Mouse (Mus musculus) heart, embryonic 14.5 days (tissue): ENCODE data around the gene Tfeb. TPM values are rescaled to one million over a fixed set of nuclear protein-coding genes. Genes with fewer than 3 reads are reported as not detected.

Experiments used
- ATAC-seq: fragments of 200-750 bp; cut with Nextera tagmentation; 2 replicates; pipeline ENCODE4 v1.8.0; 2017; ENCODE audit warnings: low read depth, moderate TSS enrichment; ENCODE audit not compliant: insufficient number of reproducible peaks, insufficient read depth, low FRiP score
- H3K27ac ChIP-seq, 2 experiments: fragments of 200-500 bp in 1 of 2; fragments of 300-500 bp in 1 of 2; sonication (generic) in 1 of 2; replicated peaks in 1 of 2; 2 replicates each; pipeline ENCODE4 v1.5.1; 2012 to 2014; ENCODE audit warnings: low read depth in 2 of 2, low read length in 2 of 2, control low read depth in 1 of 2, mild to moderate bottlenecking in 1 of 2, mixed read lengths in 1 of 2; ENCODE audit not compliant: control insufficient read depth in 1 of 2, insufficient read depth in 1 of 2
- H3K27me3 ChIP-seq: fragments of 300-500 bp; sonication (generic); 2 replicates; pipeline ENCODE4 v1.6.1; 2014; ENCODE audit warnings: mild to moderate bottlenecking, low read length, control low read depth; ENCODE audit not compliant: control insufficient read depth, insufficient read depth
- H3K36me3 ChIP-seq: fragments of 300-500 bp; sonication (generic); 2 replicates; pipeline ENCODE4 v1.6.1; 2014; ENCODE audit warnings: mild to moderate bottlenecking, control low read depth, low read length, mixed read lengths; ENCODE audit not compliant: control insufficient read depth, insufficient read depth
- H3K4me1 ChIP-seq, 2 experiments: fragments of 200-500 bp in 1 of 2; fragments of 300-500 bp in 1 of 2; sonication (generic) in 1 of 2; 2 replicates each; pipeline ENCODE4 v1.6.1; 2012 to 2014; ENCODE audit warnings: low read length in 2 of 2, control low read depth in 1 of 2, mixed read lengths in 1 of 2; ENCODE audit not compliant: control insufficient read depth in 2 of 2, insufficient read depth in 2 of 2
- H3K4me2 ChIP-seq: fragments of 300-500 bp; sonication (generic); 2 replicates; pipeline ENCODE4 v1.6.1; 2014; ENCODE audit warnings: mild to moderate bottlenecking, low read length
- H3K4me3 ChIP-seq, 2 experiments: fragments of 200-500 bp in 1 of 2; fragments of 300-500 bp in 1 of 2; sonication (generic) in 1 of 2; 2 replicates each; pipeline ENCODE4 v1.5.1; 2012 to 2014; ENCODE audit warnings: low read length in 2 of 2, mild to moderate bottlenecking in 2 of 2, control low read depth in 1 of 2, low read depth in 1 of 2, moderate library complexity in 1 of 2; ENCODE audit not compliant: control insufficient read depth in 1 of 2, insufficient read depth in 1 of 2
- H3K9ac ChIP-seq: fragments of 300-500 bp; sonication (generic); 2 replicates; pipeline ENCODE4 v1.6.1; 2014; ENCODE audit warnings: mild to moderate bottlenecking, low read length
- H3K9me3 ChIP-seq: fragments of 300-500 bp; sonication (generic); 2 replicates; pipeline ENCODE4 v1.6.1; 2016; ENCODE audit warnings: low read length, control low read depth; ENCODE audit not compliant: control insufficient read depth
- WGBS: fragments of 180-500 bp; shearing (Covaris S2); extraction: QIAGEN DNeasy Blood & Tissue Kit; methylation state at CpG from one replicate; pipeline ENCODE4 v1.1.7; 2014; 5-methylcytosine and 5-hydroxymethylcytosine counted together
- polyA plus RNA-seq: library from polyadenylated mRNA; unstranded; fragments of >200 nt; fragmentation: Nextera tagmentation; extraction: Ambion mirVana; gene quantifications from 2 replicates; pipeline ENCODE4 v1.2.1, GENCODE M21; 2014

Gene Tfeb
- polyA plus RNA-seq: 17.8 and 21.2 TPM in 2 replicates

DNA sequence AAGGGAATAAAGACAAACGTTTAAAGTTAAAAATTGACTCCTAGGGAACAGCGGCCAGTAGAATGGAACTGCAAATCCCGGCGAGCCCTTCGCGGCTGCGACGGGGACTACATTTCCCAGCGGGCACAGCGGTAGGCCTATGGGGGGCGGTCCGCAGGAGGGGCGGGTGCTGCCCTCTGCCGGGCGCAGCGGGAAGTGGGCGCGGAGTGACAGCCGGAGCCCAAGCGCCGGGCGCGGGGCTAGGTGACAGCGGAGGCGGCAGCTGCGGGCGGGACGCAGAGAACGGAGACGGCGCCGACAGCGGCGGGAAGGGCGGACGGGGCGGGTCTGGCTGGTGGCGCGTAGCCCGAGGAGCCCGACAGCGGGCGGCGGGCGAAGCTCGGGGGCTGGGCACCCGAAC, at the start of gene Tfeb:
Gene Tfeb, plus strand, starts transcription at position 175 of the 400 bp plus-strand sequence.
- H3K9me3 ChIP-seq: no peaks in the 10 kb centered on the region
- 0 out of 2 replicates have a peak, but pooled peaks cover 5% of the 10 kb centered on the region for H3K36me3 ChIP-seq
- H3K27me3 ChIP-seq: no peaks in the 10 kb centered on the region
- H3K4me3 ChIP-seq: peak within 1 kb of the TSS; percentile 88 to 90
- peak within 1 kb of the TSS; percentile 89 to 95 for H3K27ac ChIP-seq
- peaks cover 17 to 32% of the 10 kb centered on the region in 2 experiments for H3K4me1 ChIP-seq
- peak within 1 kb of the TSS; percentile 95 for H3K9ac ChIP-seq
- peak within 1 kb of the TSS; percentile 82 for H3K4me2 ChIP-seq
- peak; percentile 68 for ATAC-seq
- under 1% methylated on average over 45 of the region's 47 CpGs for WGBS

DNA sequence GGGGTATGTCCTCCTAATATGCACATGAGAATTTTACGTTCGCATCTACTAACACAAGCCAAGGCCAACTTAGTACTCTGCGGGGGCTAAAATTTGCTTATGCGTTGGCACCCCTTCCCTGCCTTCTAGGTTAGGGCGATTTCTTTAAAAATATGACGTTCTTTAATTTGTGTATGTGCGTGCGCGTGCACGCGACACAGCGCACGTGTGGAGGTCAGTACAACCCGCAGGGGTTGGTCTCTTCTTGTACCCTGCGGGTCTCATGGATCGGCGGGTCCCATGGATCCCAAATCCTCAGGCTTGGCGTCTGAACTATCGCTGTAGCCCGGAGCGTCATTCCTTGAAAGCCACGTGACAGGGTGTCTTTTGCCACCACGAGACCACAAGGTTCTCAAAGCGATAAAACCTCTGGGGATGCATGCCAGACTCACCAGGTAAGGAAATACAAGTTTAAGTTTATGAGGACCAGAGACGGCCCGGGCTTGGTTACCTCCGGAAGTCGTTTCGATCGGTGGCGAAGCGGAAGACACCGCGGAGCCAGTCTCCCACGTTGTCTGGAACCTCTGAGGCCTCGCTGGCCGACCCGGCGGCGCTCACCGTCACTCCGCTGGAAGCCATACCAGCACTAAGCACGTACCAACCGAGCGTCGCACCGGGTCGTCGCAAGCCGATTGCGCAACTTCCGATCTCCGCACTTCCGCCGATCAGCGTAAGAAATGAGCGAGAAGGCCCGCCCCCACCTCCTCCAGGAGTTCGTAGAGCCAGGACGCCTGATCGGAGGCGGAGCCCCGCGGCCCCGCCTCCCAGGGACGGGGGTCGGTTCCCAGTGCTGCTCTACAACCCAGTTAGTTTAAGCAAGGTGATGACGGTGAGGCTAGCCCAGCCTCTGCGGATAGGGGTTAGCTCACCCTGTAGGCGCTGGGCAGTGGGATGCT, 49.2 kb upstream of the Tfeb start:
- Histone ChIP-seq H3K9ac (peak overlapping the region; percentile 88), H3K4me2 (peak overlapping the region; percentile 90), H3K9me3 (no peaks in the 10 kb centered on the region), H3K27ac (peak overlapping the region; percentile 61 to 76), H3K27me3 (0 out of 2 replicates have a peak, but pooled peaks cover 3% of the 10 kb centered on the region), H3K36me3 (peaks cover 40% of the 10 kb centered on the region), H3K4me1 (peaks cover 4 to 13% of the 10 kb centered on the region in 2 experiments; a peak in 3 of 4 replicates), H3K4me3 (peak overlapping the region; percentile 83 to 84)
- peak; percentile 79 for ATAC-seq
- under 1% methylated on average over 70 of the region's 70 CpGs for WGBS

GRCm38 (mm10) chr17:47688344-47688607, 48.6 kb upstream of the Tfeb start, which contains the start of gene Tomm6:
Gene Tomm6, minus strand, starts transcription at chr17:47688386.
- H3K9me3 ChIP-seq: no peaks in the 10 kb centered on the region
- H3K27me3 ChIP-seq: 0 out of 2 replicates have a peak, but pooled peaks cover 3% of the 10 kb centered on the region
- peaks cover 35% of the 10 kb centered on the region for H3K36me3 ChIP-seq
- H3K4me1 ChIP-seq: peaks cover 4 to 13% of the 10 kb centered on the region in 2 experiments; a peak in 3 of 4 replicates
- under 1% methylated on average over 9 of the region's 9 CpGs for WGBS
- peak within 1 kb of the TSS; percentile 83 to 84 for H3K4me3 ChIP-seq
- peak within 1 kb of the TSS; percentile 90 for H3K4me2 ChIP-seq
- ATAC-seq: no peak; the same call in 1 of the 2 replicates
- H3K27ac ChIP-seq: peak within 1 kb of the TSS; percentile 61 to 76
- peak within 1 kb of the TSS; percentile 88 for H3K9ac ChIP-seq

GRCm38 (mm10) chr17:47688608-47689575, 47.9 kb upstream of the Tfeb start, which contains the start of gene Frs3:
Gene Frs3, plus strand, starts transcription at chr17:47689030.
- WGBS: 1% methylated on average over 58 of the region's 58 CpGs
- ATAC-seq: peak; percentile 64
- H3K27me3 ChIP-seq: 0 out of 2 replicates have a peak, but pooled peaks cover 3% of the 10 kb centered on the region
- peaks cover 29% of the 10 kb centered on the region for H3K36me3 ChIP-seq
- H3K4me3 ChIP-seq: peak within 1 kb of the TSS; percentile 83 to 84
- peaks cover 4 to 14% of the 10 kb centered on the region in 2 experiments for H3K4me1 ChIP-seq
- peak within 1 kb of the TSS; percentile 88 for H3K9ac ChIP-seq
- H3K27ac ChIP-seq: peak within 1 kb of the TSS; percentile 61 to 76
- H3K4me2 ChIP-seq: peak within 1 kb of the TSS; percentile 90
- no peaks in the 10 kb centered on the region for H3K9me3 ChIP-seq

DNA sequence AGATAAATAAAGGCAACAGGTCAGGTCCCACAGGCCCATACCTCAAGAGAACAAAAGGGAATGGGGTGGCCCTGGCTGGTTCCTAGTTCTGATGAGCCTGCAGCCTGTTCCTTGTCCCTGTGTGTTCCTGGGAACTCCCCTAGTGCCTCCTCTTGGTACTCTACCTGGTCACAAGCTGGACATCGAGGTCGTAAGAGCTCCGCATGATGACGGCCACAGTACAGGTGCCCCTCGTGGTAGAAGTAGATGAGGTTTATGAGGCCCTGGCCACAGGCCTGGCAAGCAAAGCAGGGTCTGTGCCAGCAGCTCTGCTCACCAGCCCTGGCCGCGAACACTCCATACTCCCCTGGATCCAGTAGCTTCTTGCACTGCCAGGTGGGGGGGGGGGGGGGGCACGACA, 46.9 kb upstream of the Tfeb start:
- H3K4me1 ChIP-seq: peaks cover 8 to 20% of the 10 kb centered on the region in 2 experiments
- H3K27me3 ChIP-seq: 0 out of 2 replicates have a peak, but pooled peaks cover 3% of the 10 kb centered on the region
- peaks cover 19% of the 10 kb centered on the region for H3K36me3 ChIP-seq
- H3K9me3 ChIP-seq: no peaks in the 10 kb centered on the region
- WGBS: 71% methylated on average over 8 of the region's 8 CpGs
- ATAC-seq: no peak
- no peak overlapping the region for H3K27ac ChIP-seq
- peak overlapping the region; percentile 90; the same call in 1 of the 2 replicates for H3K4me2 ChIP-seq
- H3K9ac ChIP-seq: no peak overlapping the region
- no peak overlapping the region for H3K4me3 ChIP-seq

DNA sequence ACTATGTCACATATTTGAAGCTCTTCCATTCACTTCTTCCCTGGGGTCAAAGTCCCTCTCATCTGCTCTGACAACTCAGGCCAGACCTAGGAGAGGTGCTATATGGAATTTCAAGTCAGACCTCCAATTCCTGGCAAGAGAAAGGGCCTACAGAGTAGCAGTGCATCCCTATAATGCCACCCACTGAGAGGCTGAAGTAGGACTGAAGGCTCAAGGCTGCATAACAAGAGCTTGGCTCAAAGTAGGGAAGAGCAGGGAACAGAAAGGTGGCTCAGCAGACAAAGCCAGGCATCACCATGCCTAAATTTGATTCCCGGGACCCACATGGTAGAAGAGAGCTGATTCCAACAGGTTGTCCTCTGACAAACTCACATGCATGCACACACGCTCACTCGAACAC, 45.2 kb upstream of the Tfeb start:
- Histone ChIP-seq H3K4me3 (no peak overlapping the region), H3K9me3 (no peaks in the 10 kb centered on the region), H3K4me1 (peaks cover 8 to 20% of the 10 kb centered on the region in 2 experiments), H3K27me3 (peaks cover 3% of the 10 kb centered on the region; the same call in 1 of the 2 replicates), H3K36me3 (peaks cover 2% of the 10 kb centered on the region), H3K9ac (no peak overlapping the region), H3K27ac (no peak overlapping the region), H3K4me2 (no peak overlapping the region)
- WGBS: 94% methylated on average over 3 of the region's 3 CpGs
- ATAC-seq: no peak
